Mouse (Mus musculus) forebrain, embryonic 15.5 days (tissue): ENCODE measurements around the gene Ndufaf1. TPM values are rescaled to one million over a fixed set of nuclear protein-coding genes. Genes with fewer than 3 reads are reported as not detected.
A peak's percentile ranks its signal among the peaks of the same experiment; 100 is the strongest.
"Not testable (repeated sequence)": the region's sequence is repeated elsewhere in the genome, so short reads cannot be mapped to it uniquely, and the experiment has no call there.

Experiments used
- ATAC-seq: fragments of 200-750 bp; cut with Nextera tagmentation; replicated peaks from 2 replicates; pipeline ENCODE4 v1.8.0; 2017; ENCODE audit warnings: mild to moderate bottlenecking, moderate TSS enrichment, moderate library complexity
- H3K27ac ChIP-seq: fragments of 300-500 bp; sonication (generic); replicated peaks from 2 replicates; pipeline ENCODE4 v1.5.1; 2015; ENCODE audit warnings: mild to moderate bottlenecking, inconsistent platforms
- H3K27me3 ChIP-seq: fragments of 300-500 bp; sonication (generic); 2 replicates; pipeline ENCODE4 v1.6.1; 2015; ENCODE audit warnings: inconsistent platforms
- H3K36me3 ChIP-seq: fragments of 300-500 bp; sonication (generic); 2 replicates; pipeline ENCODE4 v1.6.1; 2015; ENCODE audit warnings: mild to moderate bottlenecking, inconsistent platforms
- H3K4me1 ChIP-seq: fragments of 300-500 bp; sonication (generic); 2 replicates; pipeline ENCODE4 v1.6.1; 2015; ENCODE audit warnings: inconsistent platforms
- H3K4me2 ChIP-seq: fragments of 300-500 bp; sonication (generic); replicated peaks from 2 replicates; pipeline ENCODE4 v1.6.1; 2015; ENCODE audit warnings: mild to moderate bottlenecking, inconsistent platforms
- H3K4me3 ChIP-seq: fragments of 300-500 bp; sonication (generic); 2 replicates; pipeline ENCODE4 v1.5.1; 2015; ENCODE audit warnings: mild to moderate bottlenecking, inconsistent platforms
- H3K9ac ChIP-seq: fragments of 300-500 bp; sonication (generic); replicated peaks from 2 replicates; pipeline ENCODE4 v1.6.1; 2015; ENCODE audit warnings: mild to moderate bottlenecking, inconsistent platforms
- H3K9me3 ChIP-seq: fragments of 300-500 bp; sonication (generic); 2 replicates; pipeline ENCODE4 v1.6.1; 2016; ENCODE audit warnings: inconsistent platforms
- WGBS: fragments of 180-500 bp; shearing (Covaris S2); methylation state at CpG from one replicate; pipeline ENCODE4 v1.1.7; 2015; ENCODE audit warnings: mixed read lengths; 5-methylcytosine and 5-hydroxymethylcytosine counted together
- polyA plus RNA-seq: library from polyadenylated mRNA; unstranded; fragments of >200 nt; fragmentation: Nextera tagmentation; extraction: Ambion mirVana; gene quantifications from 2 replicates; pipeline ENCODE4 v1.2.1, GENCODE M21; 2015

The Ndufaf1 gene
- polyA plus RNA-seq, 1 experiment from 2014 or later: 36.0 TPM

DNA sequence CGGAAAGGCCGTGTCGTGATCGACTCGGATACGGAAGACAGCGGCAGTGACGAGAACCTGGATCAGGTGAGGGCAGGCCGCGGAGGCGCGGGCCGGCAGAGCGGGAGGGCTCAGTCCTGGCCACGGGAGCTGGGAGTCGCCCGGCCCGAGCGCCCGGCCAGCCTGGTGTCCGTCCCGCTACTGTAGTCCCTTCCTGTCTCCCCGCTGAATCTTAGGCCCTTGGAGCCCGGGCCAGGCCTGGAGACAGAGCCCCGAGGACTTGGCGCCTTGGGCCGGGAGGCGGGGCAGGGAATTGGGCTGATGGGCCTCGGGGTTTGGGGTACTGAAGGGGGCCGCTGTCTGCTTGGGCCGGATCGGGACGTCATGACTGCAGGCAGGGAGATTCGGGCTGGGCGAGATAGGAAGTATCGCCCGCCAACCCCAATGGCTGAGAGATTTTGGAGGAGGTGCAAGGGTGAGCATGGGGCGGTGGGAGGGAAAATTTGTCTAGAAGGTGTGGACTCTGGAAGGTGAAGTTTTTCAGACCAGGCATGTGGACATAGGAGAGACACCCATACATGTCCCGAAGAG lies 12.7 kb upstream of the Ndufaf1 start:
- peak; percentile 88 for ATAC-seq
- no peaks in the 10 kb centered on the region for H3K27me3 ChIP-seq
- 0 out of 2 replicates have a peak, but pooled peaks cover 3% of the 10 kb centered on the region for H3K36me3 ChIP-seq
- peak overlapping the region; percentile 65 for H3K27ac ChIP-seq
- H3K4me1 ChIP-seq: peaks cover 30% of the 10 kb centered on the region
- H3K4me3 ChIP-seq: peak overlapping the region; percentile 87
- H3K9me3 ChIP-seq: no peaks in the 10 kb centered on the region
- WGBS: under 1% methylated on average over 39 of the region's 39 CpGs
- H3K9ac ChIP-seq: peak overlapping the region; percentile 97
- peak overlapping the region; percentile 72 for H3K4me2 ChIP-seq

DNA sequence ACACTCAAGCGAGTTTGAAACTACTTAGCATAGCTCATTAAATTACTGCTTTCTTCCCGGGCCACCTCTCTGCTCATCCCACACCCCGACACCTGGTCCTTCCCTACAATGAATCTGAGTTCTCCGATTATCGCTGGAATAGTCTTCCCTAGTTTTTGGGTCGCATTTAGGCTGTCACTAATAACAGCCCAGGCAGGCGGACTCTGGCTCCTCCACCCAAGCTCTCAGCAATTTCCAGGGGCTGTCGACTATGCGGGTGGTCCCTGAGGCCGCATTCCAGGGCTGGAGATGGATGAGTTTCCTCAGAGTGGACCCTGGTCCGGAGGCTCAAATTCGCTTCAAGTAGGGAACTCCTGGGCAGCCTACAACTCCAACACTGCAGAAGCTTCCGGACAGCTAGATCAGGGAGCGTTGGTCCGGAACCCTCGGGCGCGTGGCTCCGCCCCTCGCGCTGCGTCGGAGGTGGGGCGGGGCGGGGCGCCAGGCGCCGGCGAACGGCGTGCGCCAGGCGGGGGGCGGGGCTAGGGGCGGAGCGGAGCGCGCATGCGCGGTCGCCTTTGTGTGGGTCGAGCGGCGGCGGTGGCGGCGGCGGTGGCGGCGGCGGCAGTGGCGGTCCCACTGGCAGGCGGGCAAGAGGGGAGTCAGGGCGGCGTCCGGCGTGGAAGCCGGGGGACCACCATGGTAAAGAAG lies 12.0 kb upstream of the Ndufaf1 start, which contains the start of gene Rtf1:
Rtf1 (plus strand) TSS at position 544 of the 690 bp plus-strand sequence.
- under 1% methylated on average over 40 of the region's 58 CpGs for WGBS

DNA sequence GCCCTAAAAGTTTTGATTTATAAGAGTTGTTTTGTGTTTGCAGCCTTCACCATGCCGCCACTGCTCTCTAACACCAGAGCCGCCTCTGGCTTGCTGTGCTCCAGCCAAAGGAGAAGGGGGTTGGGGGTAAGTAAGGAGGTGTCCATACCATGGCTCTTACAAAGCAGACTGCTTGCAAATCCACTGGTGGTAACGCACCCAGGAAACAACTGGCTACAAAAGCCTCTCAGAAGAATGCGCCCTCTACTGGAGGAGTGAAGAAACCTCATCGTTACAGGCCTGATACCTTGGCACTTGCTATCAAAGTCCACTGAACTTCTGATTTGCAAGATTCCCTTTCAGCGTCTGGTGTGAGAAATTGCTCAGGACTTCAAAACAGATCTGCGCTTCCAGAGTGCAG lies 6.4 kb upstream of the Ndufaf1 start:
- no peak overlapping the region for H3K4me2 ChIP-seq
- no peak overlapping the region for H3K4me3 ChIP-seq
- H3K36me3 ChIP-seq: no peaks in the 10 kb centered on the region
- no peak overlapping the region for H3K9ac ChIP-seq
- no peaks in the 10 kb centered on the region for H3K27me3 ChIP-seq
- H3K27ac ChIP-seq: no peak overlapping the region
- no peak for ATAC-seq
- no peaks in the 10 kb centered on the region for H3K9me3 ChIP-seq
- 14% methylated on average over 7 of the region's 7 CpGs for WGBS
- no peaks in the 10 kb centered on the region for H3K4me1 ChIP-seq

More for the DNA sequence above, 12.0 kb upstream of the Ndufaf1 start, which contains the start of gene Rtf1:
- ATAC-seq: peak; percentile 98
- Histone ChIP-seq H3K36me3 (0 out of 2 replicates have a peak, but pooled peaks cover under 1% of the 10 kb centered on the region), H3K4me3 (peak within 1 kb of the TSS; percentile 87), H3K27ac (peak within 1 kb of the TSS; percentile 77), H3K9me3 (no peaks in the 10 kb centered on the region), H3K9ac (peak within 1 kb of the TSS; percentile 97), H3K4me1 (peaks cover 30% of the 10 kb centered on the region), H3K4me2 (peak within 1 kb of the TSS; percentile 84), H3K27me3 (no peaks in the 10 kb centered on the region)

DNA sequence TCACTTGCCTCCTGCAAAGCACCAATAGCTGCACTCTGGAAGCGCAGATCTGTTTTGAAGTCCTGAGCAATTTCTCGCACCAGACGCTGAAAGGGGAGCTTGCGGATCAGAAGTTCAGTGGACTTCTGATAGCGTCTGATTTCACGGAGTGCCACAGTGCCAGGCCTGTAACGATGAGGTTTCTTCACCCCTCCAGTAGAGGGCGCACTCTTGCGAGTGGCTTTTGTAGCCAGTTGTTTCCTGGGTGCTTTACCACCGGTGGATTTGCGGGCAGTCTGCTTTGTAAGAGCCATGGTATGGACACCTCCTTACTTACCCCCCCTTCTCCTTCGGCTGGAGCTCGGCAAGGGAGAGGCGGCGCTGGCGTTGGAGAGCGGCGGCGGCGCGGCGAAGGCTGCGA lies 3.1 kb upstream of the Ndufaf1 start:
- H3K9me3 ChIP-seq, H3K27ac ChIP-seq, H3K4me3 ChIP-seq, H3K36me3 ChIP-seq, ATAC-seq, H3K27me3 ChIP-seq, H3K4me2 ChIP-seq, H3K9ac ChIP-seq: not testable (repeated sequence)
- H3K4me1 ChIP-seq: peaks cover 13% of the 10 kb centered on the region
- 78% methylated on average over 20 of the region's 23 CpGs for WGBS

DNA sequence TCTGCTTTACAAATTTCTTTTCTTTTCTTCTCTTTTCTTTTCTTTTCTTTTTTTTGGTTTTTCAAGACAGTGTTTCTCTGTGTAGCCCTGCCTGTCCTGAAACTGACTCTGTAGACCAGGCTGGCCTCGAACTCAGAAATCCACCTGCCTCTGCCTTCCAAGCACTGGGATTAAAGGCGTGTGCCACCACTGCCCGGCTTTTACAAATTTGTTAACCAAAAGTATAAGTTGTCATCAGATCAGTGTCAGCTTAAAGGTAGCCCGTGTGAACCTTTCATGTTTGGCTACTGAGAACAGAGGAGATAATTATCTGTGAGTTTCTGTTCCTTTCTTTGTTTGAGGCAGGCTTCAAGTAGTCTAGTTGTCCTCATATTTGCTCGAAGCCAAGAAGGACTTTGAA lies 18.4 kb downstream of the Ndufaf1 start:
- Histone ChIP-seq H3K4me2 (no peak overlapping the region), H3K4me1 (no peaks in the 10 kb centered on the region), H3K4me3 (no peak overlapping the region), H3K9ac (no peak overlapping the region), H3K36me3 (peaks cover 43% of the 10 kb centered on the region), H3K27ac (no peak overlapping the region), H3K9me3 (no peaks in the 10 kb centered on the region), H3K27me3 (no peaks in the 10 kb centered on the region)
- 94% methylated on average over 5 of the region's 5 CpGs for WGBS
- ATAC-seq: no peak

DNA sequence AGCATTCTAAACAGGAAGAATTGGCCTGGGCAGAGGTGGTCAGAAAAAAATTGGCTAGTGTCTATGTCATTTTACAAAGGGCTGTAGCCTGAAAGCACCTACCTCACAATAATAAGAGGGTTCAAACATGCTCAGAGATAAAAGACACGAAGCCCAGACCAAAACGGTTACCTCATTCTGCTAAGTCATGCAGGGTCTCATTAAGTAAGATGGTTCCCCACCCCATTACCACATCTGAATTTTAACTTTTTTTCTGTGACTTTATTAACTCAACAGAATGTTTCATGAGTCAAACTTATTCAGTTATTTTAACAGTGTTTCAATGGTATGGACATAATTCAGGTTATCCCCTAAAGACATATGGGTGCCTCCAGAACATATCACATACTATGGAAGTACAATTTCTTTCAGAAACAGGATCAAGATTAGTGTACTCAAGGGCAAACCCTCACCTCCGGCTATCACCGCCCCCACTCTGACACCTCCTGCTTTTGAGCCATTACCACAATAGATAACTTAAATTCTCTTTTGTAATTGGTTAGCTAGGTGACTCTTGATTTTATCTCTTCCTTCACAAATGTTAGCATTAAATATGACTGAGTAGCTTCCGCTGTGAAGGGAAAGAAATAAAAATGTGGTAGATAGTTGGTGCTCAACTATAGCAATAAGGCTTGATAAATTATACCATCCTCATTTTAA lies 21.3 kb downstream of the Ndufaf1 start:
- 89% methylated on average over 5 of the region's 5 CpGs for WGBS
- H3K4me1 ChIP-seq: no peaks in the 10 kb centered on the region

DNA sequence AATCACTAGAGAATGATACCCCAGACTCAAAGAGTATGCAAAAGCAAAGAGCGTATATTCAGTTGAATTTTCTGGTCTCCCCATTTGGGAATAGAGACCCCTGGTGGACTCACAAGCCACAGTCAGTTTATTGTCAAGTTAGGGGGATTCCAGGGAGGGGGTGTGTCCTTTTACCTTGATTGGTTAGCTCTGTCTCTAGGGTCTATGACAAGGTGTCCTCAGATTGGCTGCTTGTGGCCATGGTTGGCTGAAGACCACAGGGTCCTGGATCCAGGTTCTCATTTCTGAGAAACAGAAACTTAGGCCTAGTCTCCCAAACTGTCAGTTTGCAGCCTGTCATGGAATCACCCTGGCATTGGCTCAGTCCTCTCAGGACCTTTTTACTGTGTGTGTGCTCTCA lies 25.8 kb downstream of the Ndufaf1 start:
- 91% methylated on average over 1 of the region's 1 CpGs for WGBS
- no peak overlapping the region for H3K9ac ChIP-seq
- no peak overlapping the region for H3K4me2 ChIP-seq
- H3K4me3 ChIP-seq: no peak overlapping the region
- H3K9me3 ChIP-seq: no peaks in the 10 kb centered on the region
- H3K36me3 ChIP-seq: peaks cover 40% of the 10 kb centered on the region
- H3K27ac ChIP-seq: no peak overlapping the region
- no peaks in the 10 kb centered on the region for H3K4me1 ChIP-seq
- no peaks in the 10 kb centered on the region for H3K27me3 ChIP-seq
- ATAC-seq: no peak

More for the DNA sequence above, 21.3 kb downstream of the Ndufaf1 start:
- Histone ChIP-seq H3K9me3 (no peaks in the 10 kb centered on the region), H3K4me3 (no peak overlapping the region), H3K27me3 (no peaks in the 10 kb centered on the region), H3K36me3 (peaks cover 36% of the 10 kb centered on the region), H3K9ac (no peak overlapping the region), H3K27ac (no peak overlapping the region), H3K4me2 (no peak overlapping the region)
- ATAC-seq: no peak

DNA sequence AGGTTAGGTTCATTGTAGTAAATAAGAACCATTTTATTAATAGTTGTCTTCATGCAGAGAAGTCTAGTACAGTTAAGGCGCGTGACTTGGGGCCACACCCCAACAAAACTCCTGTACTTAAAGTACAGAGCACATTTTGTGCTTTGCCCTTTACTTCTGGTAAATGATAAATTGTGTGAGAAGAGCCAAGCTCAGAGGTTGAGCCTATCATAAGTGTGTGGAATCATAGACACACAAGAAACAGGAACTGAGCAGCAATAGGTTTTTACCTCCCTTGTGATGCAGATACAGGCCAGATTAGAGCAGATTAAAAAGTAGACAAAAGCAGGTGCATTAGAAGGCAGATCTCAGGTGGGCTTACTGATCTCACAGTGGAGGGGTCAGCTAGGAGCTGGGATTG lies 41.3 kb downstream of the Ndufaf1 start:
- ATAC-seq: no peak
- 95% methylated on average over 2 of the region's 2 CpGs for WGBS
- H3K27me3 ChIP-seq: no peaks in the 10 kb centered on the region
- no peak overlapping the region for H3K9ac ChIP-seq
- peak overlapping the region; percentile 24 for H3K4me2 ChIP-seq
- H3K27ac ChIP-seq: no peak overlapping the region
- H3K36me3 ChIP-seq: 0 out of 2 replicates have a peak, but pooled peaks cover 8% of the 10 kb centered on the region
- peak overlapping the region; percentile 9; the same call in 1 of the 2 replicates for H3K4me3 ChIP-seq
- H3K9me3 ChIP-seq: no peaks in the 10 kb centered on the region
- peaks cover 31% of the 10 kb centered on the region for H3K4me1 ChIP-seq

DNA sequence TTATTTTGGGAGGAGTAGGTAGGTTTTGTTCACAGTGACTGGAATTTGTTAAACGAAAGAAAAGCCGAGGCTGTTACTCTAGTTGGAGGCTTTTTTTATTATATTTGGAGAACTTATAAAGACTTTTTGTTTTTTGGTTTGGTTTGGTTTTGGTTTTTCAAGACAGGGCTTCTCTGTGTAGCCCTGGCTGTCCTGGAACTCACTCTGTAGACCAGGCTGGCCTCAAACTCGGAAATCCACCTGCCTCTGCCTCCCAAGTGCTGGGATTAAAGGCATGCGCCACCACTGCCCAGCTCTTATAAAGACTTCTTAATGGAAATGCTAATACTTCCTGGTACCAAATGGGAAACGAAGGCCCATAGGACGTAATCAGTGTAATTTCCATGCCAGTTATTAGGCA lies 43.6 kb downstream of the Ndufaf1 start:
- ATAC-seq, H3K36me3 ChIP-seq, H3K27me3 ChIP-seq, H3K9me3 ChIP-seq: not testable (repeated sequence)
- Histone ChIP-seq H3K4me2 (peak overlapping the region; percentile 84), H3K9ac (peak overlapping the region; percentile 31; the same call in 1 of the 2 replicates), H3K4me3 (peak overlapping the region; percentile 76), H3K27ac (0 out of 2 replicates have a peak overlapping the region, but pooled peaks have one; percentile 12), H3K4me1 (peaks cover 31% of the 10 kb centered on the region)
- WGBS: 5% methylated on average over 6 of the region's 6 CpGs

DNA sequence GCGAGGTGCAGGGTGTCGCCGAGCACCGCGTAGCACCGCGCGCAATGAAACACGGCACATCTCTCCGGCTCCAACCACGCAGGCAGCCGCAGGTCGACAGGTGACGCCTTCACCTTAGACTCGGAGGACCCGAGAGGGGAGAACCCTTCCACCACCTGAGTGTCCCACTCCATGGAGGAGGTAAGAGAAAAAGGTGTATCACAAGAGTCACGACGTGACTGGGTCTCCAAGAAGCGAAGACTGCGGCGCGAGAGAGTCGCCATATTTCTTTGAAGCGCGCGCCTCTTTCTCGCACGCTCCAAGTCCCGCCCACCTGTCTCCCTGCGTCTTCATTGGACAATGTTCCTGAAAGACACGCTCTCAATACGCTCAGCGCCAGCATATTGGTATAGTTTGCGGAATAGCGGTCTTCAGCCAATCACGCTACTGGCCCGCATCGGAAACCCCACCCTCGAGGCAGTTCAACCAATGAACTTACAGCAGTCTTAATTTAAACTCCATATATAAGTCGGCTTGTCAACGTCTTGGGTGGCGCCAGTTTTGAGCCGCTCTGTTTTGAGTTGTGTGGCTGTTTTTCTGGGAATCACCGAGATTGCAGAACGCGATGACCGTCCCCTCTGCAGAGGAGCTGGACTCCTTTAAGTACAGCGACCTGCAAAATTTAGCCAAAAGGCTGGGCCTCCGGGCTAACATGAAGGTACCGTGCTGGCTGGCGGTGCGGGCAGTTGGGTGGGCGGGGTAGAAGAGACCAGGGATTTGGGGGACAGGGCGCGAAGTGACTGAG lies 44.2 kb downstream of the Ndufaf1 start, which contains the start of the genes Nusap1 and Oip5:
Nusap1 (plus strand) TSS at position 100 of the 784 bp plus-strand sequence.
Oip5 (minus strand) TSS at position 271 of the 784 bp plus-strand sequence.
- H3K4me3 ChIP-seq: peak within 1 kb of the TSS; percentile 76
- peak within 1 kb of the TSS; percentile 53 for H3K9ac ChIP-seq
- under 1% methylated on average over 55 of the region's 55 CpGs for WGBS
- peak within 1 kb of the TSS; percentile 28; the same call in 1 of the 2 replicates for H3K27ac ChIP-seq
- peak within 1 kb of the TSS; percentile 84 for H3K4me2 ChIP-seq
- H3K27me3 ChIP-seq: no peaks in the 10 kb centered on the region
- peak; percentile 100 for ATAC-seq
- no peaks in the 10 kb centered on the region for H3K36me3 ChIP-seq
- H3K9me3 ChIP-seq: no peaks in the 10 kb centered on the region
- peaks cover 31% of the 10 kb centered on the region for H3K4me1 ChIP-seq

DNA sequence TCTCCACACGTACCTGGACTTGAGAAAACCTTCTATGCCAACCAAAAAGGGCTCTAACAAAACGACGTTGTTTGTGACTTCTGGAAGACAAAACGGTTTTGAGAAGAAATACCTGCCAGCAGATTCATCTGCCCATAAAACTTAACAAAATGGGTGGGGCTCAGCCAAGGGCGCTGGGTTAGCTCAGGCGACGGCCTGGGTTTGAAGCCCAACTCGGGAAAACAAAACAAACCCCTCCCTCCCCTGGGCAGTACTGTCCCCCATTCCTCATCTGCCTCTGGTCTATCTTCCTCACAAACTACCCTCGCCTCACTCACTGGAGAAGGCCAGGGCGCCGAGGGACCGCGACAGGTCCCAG lies 44.8 kb downstream of the Ndufaf1 start:
- Histone ChIP-seq H3K4me1 (peaks cover 31% of the 10 kb centered on the region), H3K9me3 (no peaks in the 10 kb centered on the region), H3K27me3 (no peaks in the 10 kb centered on the region), H3K4me2 (peak overlapping the region; percentile 84), H3K27ac (peak overlapping the region; percentile 28; the same call in 1 of the 2 replicates), H3K9ac (peak overlapping the region; percentile 53), H3K36me3 (no peaks in the 10 kb centered on the region), H3K4me3 (peak overlapping the region; percentile 76)
- no peak for ATAC-seq
- WGBS: under 1% methylated on average over 13 of the region's 13 CpGs
